Mouse (Mus musculus) CH12.LX (cell line): ENCODE data around the gene Col23a1.

Experiments used
- CHD2 ChIP-seq: IDR thresholded peaks from 2 replicates; pipeline ENCODE4 v1.6.1; 2011; ENCODE audit warnings: low read length, improper control_type of control experiment
- CTCF ChIP-seq, 2 experiments: IDR thresholded peaks in 1 of 2; conservative IDR thresholded peaks in 1 of 2; 2 replicates each; pipeline ENCODE4 v1.5.1; 2011 to 2012; ENCODE audit warnings: low read depth in 2 of 2, low read length in 2 of 2, improper control_type of control experiment in 1 of 2, inconsistent platforms in 1 of 2, mild to moderate bottlenecking in 1 of 2, moderate library complexity in 1 of 2
- E2F4 ChIP-seq: IDR thresholded peaks from 2 replicates; pipeline ENCODE4 v1.6.1; 2011; ENCODE audit warnings: low read depth, low read length, improper control_type of control experiment; ENCODE audit not compliant: insufficient replicate concordance
- EP300 ChIP-seq: IDR thresholded peaks from 2 replicates; pipeline ENCODE4 v1.6.1; 2011; ENCODE audit warnings: low read length, improper control_type of control experiment
- KAT2A ChIP-seq: IDR thresholded peaks from 2 replicates; pipeline ENCODE4 v1.6.1; 2012; ENCODE audit warnings: low read length, improper control_type of control experiment, inconsistent platforms; ENCODE audit not compliant: insufficient replicate concordance
- MAFK ChIP-seq: IDR thresholded peaks from 2 replicates; pipeline ENCODE4 v1.6.1; 2011; ENCODE audit warnings: low read length, improper control_type of control experiment; ENCODE audit not compliant: insufficient replicate concordance
- NELFE ChIP-seq: IDR thresholded peaks from 2 replicates; pipeline ENCODE4 v1.6.1; 2011; ENCODE audit warnings: low read depth, low read length, improper control_type of control experiment
- POLR2A ChIP-seq: IDR thresholded peaks from 2 replicates; pipeline ENCODE4 v1.6.1; 2011; ENCODE audit warnings: low read depth, mild to moderate bottlenecking, improper control_type of control experiment, low read length
- RAD21 ChIP-seq: IDR thresholded peaks from 2 replicates; pipeline ENCODE4 v1.6.1; 2011; ENCODE audit warnings: low read depth, mild to moderate bottlenecking, low read length, improper control_type of control experiment, moderate library complexity
- TCF12 ChIP-seq: IDR thresholded peaks from 2 replicates; pipeline ENCODE4 v1.6.1; 2014; ENCODE audit warnings: low read depth, mild to moderate bottlenecking, inconsistent platforms, low read length, improper control_type of control experiment
- USF1 ChIP-seq: IDR thresholded peaks from 2 replicates; pipeline ENCODE4 v1.6.1; 2014; ENCODE audit warnings: low read depth, mild to moderate bottlenecking, inconsistent platforms, low read length, improper control_type of control experiment
- ZC3H11A ChIP-seq: IDR thresholded peaks from 2 replicates; pipeline ENCODE4 v1.6.1; 2012; ENCODE audit warnings: low read depth, mild to moderate bottlenecking, inconsistent platforms, low read length, improper control_type of control experiment

DNA sequence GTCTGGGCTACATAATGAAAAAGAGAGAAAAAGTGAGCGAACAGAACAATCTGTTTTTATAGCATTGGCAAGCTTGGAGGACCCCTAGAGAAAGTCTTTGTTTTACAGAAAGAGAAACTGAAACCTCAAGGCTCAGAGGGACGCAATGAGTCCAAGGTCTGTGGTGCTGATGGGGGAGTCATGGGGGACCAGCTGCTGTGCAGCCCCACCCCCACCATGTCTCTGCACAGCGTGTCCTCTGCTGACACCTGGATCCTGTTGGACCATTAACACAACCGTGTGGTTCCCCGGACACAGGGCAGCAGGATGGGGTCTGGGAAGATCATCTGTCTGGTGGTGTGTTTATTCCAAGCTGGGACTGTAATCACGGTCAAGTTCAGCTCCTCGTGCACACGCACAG, 142.2 kb downstream of the Col23a1 start:
- TF ChIP-seq CTCF (conservative IDR thresholded peaks at IDR 0.05 in 1 of 2, IDR thresholded peaks at IDR 0.05 in 1 of 2; ENCODE audit: low read depth in 2 of 2, low read length in 2 of 2) (no peak), EP300 (peak; percentile 40; the same call in 1 of the 2 replicates), RAD21 (no peak), CHD2 (peak; percentile 57), MAFK (no peak), POLR2A (no peak), E2F4 (no peak), TCF12 (peak; percentile 64), NELFE (no peak), ZC3H11A (no peak), KAT2A (no peak), USF1 (no peak)
